Mouse (Mus musculus) hindbrain, embryonic 13.5 days (tissue): ENCODE measurements around the gene Alox12. TPM values are rescaled to one million over a fixed set of nuclear protein-coding genes. Genes with fewer than 3 reads are reported as not detected.
A peak's percentile ranks its signal among the peaks of the same experiment; 100 is the strongest.

Experiments
- ATAC-seq: fragments of 200-750 bp; cut with Nextera tagmentation; 2 replicates; pipeline ENCODE4 v1.8.0; 2017; ENCODE audit warnings: moderate TSS enrichment; ENCODE audit not compliant: low FRiP score
- H3K27ac ChIP-seq: fragments of 300-500 bp; sonication (generic); 2 replicates; pipeline ENCODE4 v1.5.1; 2015; ENCODE audit warnings: inconsistent platforms, mild to moderate bottlenecking, moderate library complexity
- H3K27me3 ChIP-seq: fragments of 300-500 bp; sonication (generic); 2 replicates; pipeline ENCODE4 v1.6.1; 2015; ENCODE audit warnings: mild to moderate bottlenecking, inconsistent platforms
- H3K36me3 ChIP-seq: fragments of 300-500 bp; sonication (generic); 2 replicates; pipeline ENCODE4 v1.6.1; 2015; ENCODE audit warnings: mild to moderate bottlenecking, inconsistent platforms
- H3K4me1 ChIP-seq: fragments of 300-500 bp; sonication (generic); replicated peaks from 2 replicates; pipeline ENCODE4 v1.6.1; 2015; ENCODE audit warnings: inconsistent platforms
- H3K4me2 ChIP-seq: fragments of 300-500 bp; sonication (generic); 2 replicates; pipeline ENCODE4 v1.6.1; 2015; ENCODE audit warnings: inconsistent platforms, mild to moderate bottlenecking, moderate library complexity
- H3K4me3 ChIP-seq: fragments of 300-500 bp; sonication (generic); 2 replicates; pipeline ENCODE4 v1.5.1; 2015; ENCODE audit warnings: mild to moderate bottlenecking, inconsistent platforms
- H3K9ac ChIP-seq: fragments of 300-500 bp; sonication (generic); 2 replicates; pipeline ENCODE4 v1.6.1; 2015; ENCODE audit warnings: mild to moderate bottlenecking, inconsistent platforms
- H3K9me3 ChIP-seq: fragments of 300-500 bp; sonication (generic); 2 replicates; pipeline ENCODE4 v1.6.1; 2016; ENCODE audit warnings: inconsistent platforms
- WGBS: fragments of 180-500 bp; shearing (Covaris S2); methylation state at CpG from one replicate; pipeline ENCODE4 v1.1.7; 2015; 5-methylcytosine and 5-hydroxymethylcytosine counted together
- polyA plus RNA-seq: library from polyadenylated mRNA; unstranded; fragments of >200 nt; fragmentation: Nextera tagmentation; extraction: Ambion mirVana; gene quantifications from 2 replicates; pipeline ENCODE4 v1.2.1, GENCODE M21; 2015

The Alox12 gene
- polyA plus RNA-seq = 2.1 and 2.8 TPM in 2 replicates

GRCm38 (mm10) chr11:70254931-70255531 is at the start of gene Alox12:
Gene Alox12 (minus strand): TSS chr11:70255353.
- Histone ChIP-seq H3K36me3 (no peaks in the 10 kb centered on the region), H3K9ac (peak within 1 kb of the TSS; percentile 39), H3K9me3 (no peaks in the 10 kb centered on the region), H3K4me3 (peak within 1 kb of the TSS; percentile 23), H3K4me2 (peak within 1 kb of the TSS; percentile 43), H3K4me1 (peaks cover 4% of the 10 kb centered on the region), H3K27me3 (peaks cover 71% of the 10 kb centered on the region), H3K27ac (no peak within 1 kb of the TSS)
- no peak for ATAC-seq
- 2% methylated on average over 25 of the region's 25 CpGs for WGBS

GRCm38 (mm10) chr11:70302293-70302692 is 47.1 kb upstream of the Alox12 start:
- no peak overlapping the region for H3K27ac ChIP-seq
- 87% methylated on average over 4 of the region's 4 CpGs for WGBS
- H3K4me2 ChIP-seq = no peak overlapping the region
- ATAC-seq = no peak
- H3K9ac ChIP-seq = no peak overlapping the region
- H3K9me3 ChIP-seq = no peaks in the 10 kb centered on the region
- no peak overlapping the region for H3K4me3 ChIP-seq
- no peaks in the 10 kb centered on the region for H3K36me3 ChIP-seq
- peaks cover 2% of the 10 kb centered on the region; the same call in 1 of the 2 replicates for H3K27me3 ChIP-seq
- no peaks in the 10 kb centered on the region for H3K4me1 ChIP-seq

GRCm38 (mm10) chr11:70297836-70298454 is 42.8 kb upstream of the Alox12 start:
- no peak for ATAC-seq
- Histone ChIP-seq H3K4me3 (no peak overlapping the region), H3K27ac (no peak overlapping the region), H3K27me3 (no peaks in the 10 kb centered on the region), H3K36me3 (no peaks in the 10 kb centered on the region), H3K9me3 (no peaks in the 10 kb centered on the region; the same call in 1 of the 2 replicates), H3K9ac (no peak overlapping the region), H3K4me2 (no peak overlapping the region), H3K4me1 (no peaks in the 10 kb centered on the region)
- WGBS = 74% methylated on average over 12 of the region's 12 CpGs

GRCm38 (mm10) chr11:70297405-70297804 is 42.3 kb upstream of the Alox12 start:
- no peaks in the 10 kb centered on the region for H3K36me3 ChIP-seq
- H3K27ac ChIP-seq = no peak overlapping the region
- WGBS = 72% methylated on average over 4 of the region's 4 CpGs
- no peak overlapping the region for H3K4me2 ChIP-seq
- H3K4me3 ChIP-seq = no peak overlapping the region
- H3K9ac ChIP-seq = no peak overlapping the region
- H3K9me3 ChIP-seq = no peaks in the 10 kb centered on the region; the same call in 1 of the 2 replicates
- H3K4me1 ChIP-seq = no peaks in the 10 kb centered on the region
- H3K27me3 ChIP-seq = no peaks in the 10 kb centered on the region
- ATAC-seq = no peak

- no peak for ATAC-seq
Observed at GRCm38 (mm10) chr11:70293881-70294280, 38.7 kb upstream of the Alox12 start.

GRCm38 (mm10) chr11:70291235-70291634 is 36.1 kb upstream of the Alox12 start:
- Histone ChIP-seq H3K27ac (no peak overlapping the region), H3K36me3 (no peaks in the 10 kb centered on the region), H3K9ac (no peak overlapping the region), H3K4me1 (no peaks in the 10 kb centered on the region), H3K27me3 (0 out of 2 replicates have a peak, but pooled peaks cover 2% of the 10 kb centered on the region), H3K9me3 (no peaks in the 10 kb centered on the region; the same call in 1 of the 2 replicates), H3K4me3 (no peak overlapping the region), H3K4me2 (no peak overlapping the region)
- no peak for ATAC-seq
- 88% methylated on average over 6 of the region's 6 CpGs for WGBS

More at GRCm38 (mm10) chr11:70293881-70294280, 38.7 kb upstream of the Alox12 start:
- Histone ChIP-seq H3K27ac (no peak overlapping the region), H3K9me3 (no peaks in the 10 kb centered on the region; the same call in 1 of the 2 replicates), H3K9ac (no peak overlapping the region), H3K4me1 (no peaks in the 10 kb centered on the region), H3K4me3 (no peak overlapping the region), H3K36me3 (no peaks in the 10 kb centered on the region), H3K4me2 (no peak overlapping the region), H3K27me3 (0 out of 2 replicates have a peak, but pooled peaks cover 2% of the 10 kb centered on the region)
- WGBS = 85% methylated on average over 6 of the region's 6 CpGs

- H3K4me2 ChIP-seq = no peak overlapping the region
- no peak overlapping the region for H3K9ac ChIP-seq
- no peaks in the 10 kb centered on the region for H3K4me1 ChIP-seq
- H3K9me3 ChIP-seq = no peaks in the 10 kb centered on the region
- 0 out of 2 replicates have a peak, but pooled peaks cover 2% of the 10 kb centered on the region for H3K27me3 ChIP-seq
- H3K36me3 ChIP-seq = no peaks in the 10 kb centered on the region
- ATAC-seq = no peak
- H3K27ac ChIP-seq = no peak overlapping the region
- WGBS = 50% methylated on average over 6 of the region's 6 CpGs
- no peak overlapping the region for H3K4me3 ChIP-seq
Observed at GRCm38 (mm10) chr11:70289236-70289635, 34.1 kb upstream of the Alox12 start.

- WGBS = 90% methylated on average over 10 of the region's 10 CpGs
- no peaks in the 10 kb centered on the region for H3K36me3 ChIP-seq
- no peak overlapping the region for H3K4me2 ChIP-seq
- no peak overlapping the region for H3K9ac ChIP-seq
- 0 out of 2 replicates have a peak, but pooled peaks cover 2% of the 10 kb centered on the region for H3K27me3 ChIP-seq
- no peaks in the 10 kb centered on the region for H3K9me3 ChIP-seq
- no peak overlapping the region for H3K4me3 ChIP-seq
- H3K27ac ChIP-seq = no peak overlapping the region
- H3K4me1 ChIP-seq = no peaks in the 10 kb centered on the region
- no peak for ATAC-seq
Observed at GRCm38 (mm10) chr11:70288102-70288501, 32.9 kb upstream of the Alox12 start.

- Histone ChIP-seq H3K36me3 (no peaks in the 10 kb centered on the region), H3K4me3 (no peak overlapping the region), H3K9me3 (no peaks in the 10 kb centered on the region), H3K9ac (no peak overlapping the region), H3K27me3 (no peaks in the 10 kb centered on the region), H3K4me1 (no peaks in the 10 kb centered on the region), H3K27ac (no peak overlapping the region), H3K4me2 (no peak overlapping the region)
- no peak for ATAC-seq
- 84% methylated on average over 5 of the region's 5 CpGs for WGBS
Observed at GRCm38 (mm10) chr11:70285686-70286085, 30.5 kb upstream of the Alox12 start.

GRCm38 (mm10) chr11:70284757-70285156 is 29.6 kb upstream of the Alox12 start:
- ATAC-seq = no peak
- Histone ChIP-seq H3K9ac (no peak overlapping the region), H3K27me3 (no peaks in the 10 kb centered on the region), H3K9me3 (no peaks in the 10 kb centered on the region), H3K4me2 (no peak overlapping the region), H3K4me1 (no peaks in the 10 kb centered on the region), H3K36me3 (no peaks in the 10 kb centered on the region), H3K4me3 (no peak overlapping the region), H3K27ac (no peak overlapping the region)
- 85% methylated on average over 3 of the region's 3 CpGs for WGBS

- H3K9me3 ChIP-seq = no peaks in the 10 kb centered on the region
- WGBS = 91% methylated on average over 4 of the region's 4 CpGs
Observed at GRCm38 (mm10) chr11:70283666-70284065, 28.5 kb upstream of the Alox12 start.

GRCm38 (mm10) chr11:70280441-70280840 is 25.3 kb upstream of the Alox12 start:
- no peak for ATAC-seq
- Histone ChIP-seq H3K27me3 (no peaks in the 10 kb centered on the region), H3K4me3 (no peak overlapping the region), H3K27ac (no peak overlapping the region), H3K36me3 (no peaks in the 10 kb centered on the region), H3K4me1 (no peaks in the 10 kb centered on the region), H3K9ac (no peak overlapping the region), H3K4me2 (no peak overlapping the region), H3K9me3 (no peaks in the 10 kb centered on the region)
- 77% methylated on average over 3 of the region's 3 CpGs for WGBS

More at GRCm38 (mm10) chr11:70283666-70284065, 28.5 kb upstream of the Alox12 start:
- Histone ChIP-seq H3K4me3 (no peak overlapping the region), H3K9ac (no peak overlapping the region), H3K27ac (no peak overlapping the region), H3K36me3 (no peaks in the 10 kb centered on the region), H3K27me3 (no peaks in the 10 kb centered on the region), H3K4me1 (no peaks in the 10 kb centered on the region), H3K4me2 (no peak overlapping the region)
- no peak for ATAC-seq

GRCm38 (mm10) chr11:70278961-70279360 is 23.8 kb upstream of the Alox12 start:
- H3K27me3 ChIP-seq = no peaks in the 10 kb centered on the region
- H3K4me1 ChIP-seq = no peaks in the 10 kb centered on the region
- no peak overlapping the region for H3K4me2 ChIP-seq
- no peaks in the 10 kb centered on the region for H3K36me3 ChIP-seq
- WGBS = 80% methylated on average over 3 of the region's 3 CpGs
- H3K9me3 ChIP-seq = no peaks in the 10 kb centered on the region
- H3K9ac ChIP-seq = no peak overlapping the region
- H3K27ac ChIP-seq = no peak overlapping the region
- H3K4me3 ChIP-seq = no peak overlapping the region
- ATAC-seq = no peak
